Mouse (Mus musculus) neural tube, embryonic 10.5 days (tissue): ENCODE measurements around the gene Ccdc149.
A peak's percentile ranks its signal among the peaks of the same experiment; 100 is the strongest.

ENCODE experiments used
- DNase-seq: peaks from one replicate; pipeline ENCODE4 v3.0.0-alpha.2; 2017; ENCODE audit warnings: low spot score; ENCODE audit errors: extremely low spot score

Gene Ccdc149

GRCm38 (mm10) chr5:52382837-52383236 lies 88.5 kb downstream of the Ccdc149 start:
- DNase-seq = no peak

- no peak for DNase-seq
Measured at GRCm38 (mm10) chr5:52375847-52376246, 95.5 kb downstream of the Ccdc149 start.

- DNase-seq = no peak
Measured at GRCm38 (mm10) chr5:52370901-52371300, 100.4 kb downstream of the Ccdc149 start.

- DNase-seq = peak; percentile 26
Measured at GRCm38 (mm10) chr5:52367866-52368840, 103.2 kb downstream of the Ccdc149 start.

GRCm38 (mm10) chr5:52366661-52367060 lies 104.7 kb downstream of the Ccdc149 start:
- no peak for DNase-seq

- no peak for DNase-seq
Measured at GRCm38 (mm10) chr5:52365930-52366329, 105.4 kb downstream of the Ccdc149 start.

GRCm38 (mm10) chr5:52364521-52364920 lies 106.8 kb downstream of the Ccdc149 start:
- DNase-seq = no peak

GRCm38 (mm10) chr5:52363468-52364150 lies 107.7 kb downstream of the Ccdc149 start, which contains the start of gene Sod3:
Gene Sod3, plus strand, starts transcription at chr5:52363791.
- DNase-seq = peak; percentile 31

GRCm38 (mm10) chr5:52362776-52363467 lies 108.4 kb downstream of the Ccdc149 start:
- DNase-seq = no peak

GRCm38 (mm10) chr5:52360286-52361049 lies 110.9 kb downstream of the Ccdc149 start:
- no peak for DNase-seq

GRCm38 (mm10) chr5:52358120-52358519 lies 113.2 kb downstream of the Ccdc149 start:
- no peak for DNase-seq

GRCm38 (mm10) chr5:52357175-52357754 lies 114.1 kb downstream of the Ccdc149 start:
- DNase-seq = no peak

GRCm38 (mm10) chr5:52355612-52356011 lies 115.7 kb downstream of the Ccdc149 start:
- no peak for DNase-seq

- DNase-seq = no peak
Measured at GRCm38 (mm10) chr5:52354441-52354840, 116.9 kb downstream of the Ccdc149 start.

- DNase-seq = no peak
Measured at GRCm38 (mm10) chr5:52352730-52353129, 118.6 kb downstream of the Ccdc149 start.

- no peak for DNase-seq
Measured at GRCm38 (mm10) chr5:52351561-52351960, 119.8 kb downstream of the Ccdc149 start.

- no peak for DNase-seq
Measured at GRCm38 (mm10) chr5:52350451-52350850, 120.9 kb downstream of the Ccdc149 start.

GRCm38 (mm10) chr5:52346890-52347289 lies 124.4 kb downstream of the Ccdc149 start:
- DNase-seq = no peak

- no peak for DNase-seq
Measured at GRCm38 (mm10) chr5:52339134-52339533, 132.2 kb downstream of the Ccdc149 start.

- DNase-seq = no peak
Measured at GRCm38 (mm10) chr5:52335590-52335989, 135.7 kb downstream of the Ccdc149 start.

GRCm38 (mm10) chr5:52332120-52332519 lies 139.2 kb downstream of the Ccdc149 start:
- DNase-seq = no peak
